Mouse (Mus musculus) kidney, postnatal 0 days (tissue): Measurements from ENCODE around the gene Atp1a2. TPM values are rescaled to one million over a fixed set of nuclear protein-coding genes. Genes with fewer than 3 reads are reported as not detected.

Experiments used
- ATAC-seq: fragments of 200-750 bp; cut with Nextera tagmentation; replicated peaks from 2 replicates; pipeline ENCODE4 v1.8.0; 2017; ENCODE audit warnings: low read depth, moderate number of reproducible peaks, moderate TSS enrichment, moderate library complexity; ENCODE audit not compliant: low FRiP score
- DNase-seq: peaks from one replicate; pipeline ENCODE4 v3.0.0-alpha.2; 2016; ENCODE audit warnings: low spot score
- H3K27ac ChIP-seq: fragments of 300-500 bp; sonication (generic); 2 replicates; pipeline ENCODE4 v1.5.1; 2014; ENCODE audit warnings: mild to moderate bottlenecking
- H3K27me3 ChIP-seq: fragments of 300-500 bp; sonication (generic); 2 replicates; pipeline ENCODE4 v1.6.1; 2014; ENCODE audit warnings: low read length, mixed read lengths; ENCODE audit not compliant: insufficient read depth
- H3K36me3 ChIP-seq: fragments of 300-500 bp; sonication (generic); 2 replicates; pipeline ENCODE4 v1.6.1; 2014; ENCODE audit warnings: low read length, mixed read lengths; ENCODE audit not compliant: insufficient read depth
- H3K4me1 ChIP-seq: fragments of 300-500 bp; sonication (generic); replicated peaks from 2 replicates; pipeline ENCODE4 v1.6.1; 2014; ENCODE audit warnings: antibody characterized with exemption, low read length, mixed read lengths; ENCODE audit not compliant: insufficient read depth
- H3K4me2 ChIP-seq: fragments of 300-500 bp; sonication (generic); 2 replicates; pipeline ENCODE4 v1.6.1; 2014; ENCODE audit warnings: mild to moderate bottlenecking, low read length, moderate library complexity, mixed read lengths
- H3K4me3 ChIP-seq: fragments of 300-500 bp; sonication (generic); replicated peaks from 2 replicates; pipeline ENCODE4 v1.5.1; 2014; ENCODE audit warnings: low read depth, low read length
- H3K9ac ChIP-seq: fragments of 300-500 bp; sonication (generic); 2 replicates; pipeline ENCODE4 v1.6.1; 2014; ENCODE audit warnings: low read depth, low read length
- H3K9me3 ChIP-seq: fragments of 300-500 bp; sonication (generic); replicated peaks from 2 replicates; pipeline ENCODE4 v1.6.1; 2016; ENCODE audit warnings: low read length, inconsistent platforms, mixed read lengths
- CTCF ChIP-seq: IDR thresholded peaks from 2 replicates; pipeline ENCODE4 v1.5.1; 2016; ENCODE audit warnings: antibody characterized with exemption, low read depth, mild to moderate bottlenecking, moderate library complexity
- WGBS: fragments of 180-500 bp; shearing (Covaris S2); extraction: QIAGEN DNeasy Blood & Tissue Kit; methylation state at CpG from one replicate; pipeline ENCODE4 v1.1.7; 2014; 5-methylcytosine and 5-hydroxymethylcytosine counted together
- polyA plus RNA-seq: library from polyadenylated mRNA; unstranded; fragments of >200 nt; fragmentation: Nextera tagmentation; extraction: Ambion mirVana; gene quantifications from 2 replicates; pipeline ENCODE4 v1.2.1, GENCODE M21; 2015

Gene Atp1a2
- polyA plus RNA-seq, 1 experiment from 2014 or later, result 1.6 TPM

GRCm38 (mm10) chr1:172341386-172341785 is 43.5 kb upstream of the Atp1a2 start:
- H3K9ac ChIP-seq, result peak overlapping the region; percentile 28
- no peak for TF ChIP-seq CTCF
- ATAC-seq (no peak), DNase-seq (no peak)
- 13% methylated on average over 10 of the region's 10 CpGs for WGBS
- H3K9me3 ChIP-seq, result no peaks in the 10 kb centered on the region
- no peak overlapping the region for H3K27ac ChIP-seq
- no peaks in the 10 kb centered on the region for H3K27me3 ChIP-seq
- peak overlapping the region; percentile 27 for H3K4me3 ChIP-seq
- no peaks in the 10 kb centered on the region for H3K4me1 ChIP-seq
- H3K36me3 ChIP-seq, result no peaks in the 10 kb centered on the region
- H3K4me2 ChIP-seq, result peak overlapping the region; percentile 49

GRCm38 (mm10) chr1:172340729-172341321 is 43.0 kb upstream of the Atp1a2 start, which contains the start of gene Kcnj10:
Gene Kcnj10, plus strand, starts transcription at chr1:172341210.
- H3K27ac ChIP-seq, result no peak within 1 kb of the TSS
- no peaks in the 10 kb centered on the region for H3K36me3 ChIP-seq
- peak; percentile 86 for DNase-seq
- ATAC-seq, result peak; percentile 89
- TF ChIP-seq CTCF, result no peak
- H3K9ac ChIP-seq, result peak within 1 kb of the TSS; percentile 28
- under 1% methylated on average over 38 of the region's 38 CpGs for WGBS
- H3K4me3 ChIP-seq, result peak within 1 kb of the TSS; percentile 27
- no peaks in the 10 kb centered on the region for H3K9me3 ChIP-seq
- H3K4me2 ChIP-seq, result peak within 1 kb of the TSS; percentile 49
- no peaks in the 10 kb centered on the region for H3K4me1 ChIP-seq
- H3K27me3 ChIP-seq, result no peaks in the 10 kb centered on the region

- 53% methylated on average over 2 of the region's 2 CpGs for WGBS
- H3K27ac ChIP-seq, result no peak overlapping the region
- DNase-seq, result no peak
- no peak overlapping the region for H3K9ac ChIP-seq
- no peaks in the 10 kb centered on the region for H3K4me1 ChIP-seq
- no peaks in the 10 kb centered on the region for H3K9me3 ChIP-seq
- TF ChIP-seq CTCF, result no peak
- no peak overlapping the region for H3K4me2 ChIP-seq
- no peaks in the 10 kb centered on the region for H3K27me3 ChIP-seq
- no peak for ATAC-seq
- no peak overlapping the region for H3K4me3 ChIP-seq
- no peaks in the 10 kb centered on the region for H3K36me3 ChIP-seq
These were observed 39.7 kb upstream of the Atp1a2 start for GRCm38 (mm10) chr1:172337411-172338185.

GRCm38 (mm10) chr1:172335804-172336203 is 37.9 kb upstream of the Atp1a2 start:
- no peaks in the 10 kb centered on the region for H3K27me3 ChIP-seq
- H3K36me3 ChIP-seq, result no peaks in the 10 kb centered on the region
- ATAC-seq (no peak), DNase-seq (no peak)
- no peak overlapping the region for H3K4me2 ChIP-seq
- H3K27ac ChIP-seq, result no peak overlapping the region
- no peak overlapping the region for H3K9ac ChIP-seq
- 76% methylated on average over 15 of the region's 15 CpGs for WGBS
- no peaks in the 10 kb centered on the region for H3K4me1 ChIP-seq
- no peaks in the 10 kb centered on the region for H3K9me3 ChIP-seq
- TF ChIP-seq CTCF, result no peak
- no peak overlapping the region for H3K4me3 ChIP-seq

GRCm38 (mm10) chr1:172333512-172333911 is 35.6 kb upstream of the Atp1a2 start:
- no peak overlapping the region for H3K27ac ChIP-seq
- no peak overlapping the region for H3K4me3 ChIP-seq
- ATAC-seq (no peak), DNase-seq (peak; percentile 35)
- TF ChIP-seq CTCF, result peak; percentile 68
- H3K4me2 ChIP-seq, result no peak overlapping the region
- H3K27me3 ChIP-seq, result 0 out of 2 replicates have a peak, but pooled peaks cover 7% of the 10 kb centered on the region
- no peak overlapping the region for H3K9ac ChIP-seq
- H3K36me3 ChIP-seq, result no peaks in the 10 kb centered on the region
- H3K4me1 ChIP-seq, result no peaks in the 10 kb centered on the region
- WGBS, result 19% methylated on average over 3 of the region's 3 CpGs
- no peaks in the 10 kb centered on the region for H3K9me3 ChIP-seq

- Histone ChIP-seq H3K9me3 (no peaks in the 10 kb centered on the region), H3K4me3 (no peak overlapping the region), H3K27me3 (0 out of 2 replicates have a peak, but pooled peaks cover 10% of the 10 kb centered on the region), H3K4me1 (no peaks in the 10 kb centered on the region), H3K4me2 (no peak overlapping the region), H3K9ac (no peak overlapping the region), H3K36me3 (no peaks in the 10 kb centered on the region), H3K27ac (no peak overlapping the region)
- DNase-seq (no peak), ATAC-seq (no peak)
- 68% methylated on average over 2 of the region's 2 CpGs for WGBS
- TF ChIP-seq CTCF, result no peak
These were observed 35.1 kb upstream of the Atp1a2 start for GRCm38 (mm10) chr1:172332925-172333324.
